Mouse (Mus musculus) effector memory CD4-positive, alpha-beta T cell, adult 5 months (primary cell): ENCODE measurements around the gene Hist1h3b. TPM values are rescaled to one million over a fixed set of nuclear protein-coding genes. Genes with fewer than 3 reads are reported as not detected.

ENCODE experiments used
- polyA plus RNA-seq: library from polyadenylated mRNA; unstranded; fragments of 100-300 nt; shearing (Covaris generic); gene quantifications from one replicate; pipeline ENCODE4 v1.2.1, GENCODE M21; 2017

Hist1h3b gene
- not detected for polyA plus RNA-seq

DNA sequence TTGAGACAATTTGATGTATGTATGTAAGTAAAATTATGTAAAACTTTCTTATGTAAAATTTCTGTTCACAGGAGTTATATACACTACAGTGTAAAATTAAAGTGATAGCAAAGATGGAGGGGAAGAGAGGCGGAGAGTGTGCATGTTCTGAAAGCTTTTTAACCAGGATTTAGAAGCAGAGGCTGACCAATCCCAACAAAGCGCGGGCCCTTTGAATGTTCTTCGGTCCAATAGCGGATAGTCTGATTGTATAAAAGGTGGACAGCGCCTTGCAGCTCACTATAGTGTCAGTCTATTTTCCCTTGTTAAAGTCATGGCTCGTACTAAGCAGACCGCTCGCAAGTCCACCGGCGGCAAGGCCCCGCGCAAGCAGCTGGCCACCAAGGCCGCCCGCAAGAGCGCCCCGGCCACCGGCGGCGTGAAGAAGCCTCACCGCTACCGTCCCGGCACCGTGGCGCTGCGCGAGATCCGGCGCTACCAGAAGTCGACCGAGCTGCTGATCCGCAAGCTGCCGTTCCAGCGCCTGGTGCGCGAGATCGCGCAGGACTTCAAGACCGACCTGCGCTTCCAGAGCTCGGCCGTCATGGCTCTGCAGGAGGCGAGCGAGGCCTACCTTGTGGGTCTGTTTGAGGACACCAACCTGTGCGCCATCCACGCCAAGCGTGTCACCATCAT lies at the start of gene Hist1h3b:
Hist1h3b (plus strand) TSS at position 201 of the 675 bp plus-strand sequence.

DNA sequence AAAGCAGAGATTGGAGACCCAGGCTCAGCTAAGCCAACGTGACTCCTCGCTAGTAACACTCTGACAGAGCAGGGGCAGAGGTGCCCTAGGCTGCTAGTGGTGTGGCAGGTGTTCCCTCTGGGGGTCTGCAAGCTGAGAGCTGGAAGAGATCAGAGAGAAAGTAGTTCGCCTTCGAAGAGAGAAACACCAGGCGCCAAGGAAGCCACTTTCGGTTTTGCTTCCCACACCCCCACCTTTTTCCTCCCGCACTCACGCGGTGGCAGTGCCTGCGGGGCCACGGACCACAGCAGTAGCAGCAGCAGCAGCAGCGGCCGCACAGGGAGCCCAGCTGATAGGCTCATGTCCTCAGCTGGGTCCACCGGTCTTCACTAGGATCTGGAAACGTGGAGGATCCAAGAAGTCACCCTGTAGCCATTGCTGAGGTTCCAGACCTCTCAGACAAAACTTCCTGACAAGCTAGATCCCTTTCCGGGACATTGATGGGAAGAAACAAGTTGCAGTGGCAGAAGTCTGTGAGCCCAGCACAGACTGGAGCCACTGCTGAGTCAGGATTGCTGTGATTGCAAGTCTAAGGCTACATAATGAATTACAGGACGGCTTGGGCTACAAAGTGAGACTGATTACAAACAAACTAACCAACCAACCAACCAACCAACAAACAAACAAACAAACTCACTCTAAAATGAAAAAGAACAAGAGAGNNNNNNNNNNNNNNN lies 41.5 kb upstream of the Hist1h3b start, which contains the start of gene Hfe:
Hfe (minus strand) TSS at position 481 of the 716 bp plus-strand sequence.

DNA sequence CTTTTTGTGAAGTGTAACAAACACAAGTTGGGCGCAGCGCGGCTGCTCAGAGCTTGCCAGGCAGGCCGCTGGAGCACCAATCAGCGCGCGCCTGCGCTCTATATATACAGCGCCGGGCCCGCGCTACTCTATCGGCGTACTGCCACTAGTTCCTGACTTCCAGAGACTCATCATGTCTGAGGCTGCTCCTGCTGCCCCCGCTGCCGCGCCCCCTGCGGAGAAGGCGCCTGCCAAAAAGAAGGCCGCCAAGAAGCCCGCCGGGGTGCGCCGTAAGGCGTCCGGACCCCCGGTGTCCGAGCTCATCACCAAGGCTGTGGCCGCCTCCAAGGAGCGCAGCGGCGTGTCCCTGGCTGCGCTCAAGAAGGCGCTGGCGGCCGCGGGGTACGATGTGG lies 13.4 kb upstream of the Hist1h3b start, which contains the start of gene Hist1h1c:
Hist1h1c (plus strand) TSS at position 132 of the 392 bp plus-strand sequence.

DNA sequence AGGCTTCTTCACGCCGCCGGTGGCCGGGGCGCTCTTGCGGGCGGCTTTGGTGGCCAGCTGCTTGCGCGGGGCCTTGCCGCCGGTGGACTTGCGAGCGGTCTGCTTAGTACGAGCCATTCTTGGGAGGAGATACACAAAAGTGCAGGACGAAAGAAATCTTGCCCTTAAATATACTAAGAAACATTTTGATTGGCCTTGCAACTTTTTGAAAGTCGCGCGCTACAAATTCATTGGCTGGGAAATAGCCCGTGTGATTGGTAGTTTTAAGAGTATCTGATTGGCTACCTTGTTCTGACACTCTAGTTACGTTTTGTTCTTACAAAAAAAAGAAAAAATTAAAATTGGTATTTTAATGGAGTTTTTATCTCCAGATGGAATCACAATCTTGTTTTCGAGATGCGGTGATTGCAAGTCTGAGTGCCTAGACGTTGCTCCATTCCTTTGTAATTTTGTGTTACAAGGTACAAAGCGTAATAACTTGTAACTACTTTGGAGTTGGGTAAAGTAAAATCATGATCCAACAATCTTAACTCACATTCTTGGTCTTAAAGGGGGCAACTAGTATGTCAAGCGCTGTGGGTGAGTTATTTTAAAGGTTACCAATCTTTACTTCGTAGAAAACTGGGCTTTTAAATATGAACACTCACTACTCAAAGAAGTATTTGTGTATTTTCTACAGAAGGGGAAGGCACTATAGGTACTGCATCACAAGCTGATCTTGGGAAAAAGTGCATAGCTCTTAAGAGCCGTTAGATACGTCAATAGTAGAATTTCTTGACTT lies 6.5 kb upstream of the Hist1h3b start, which contains the start of gene Hist1h3c:
Hist1h3c (minus strand) TSS at position 222 of the 781 bp plus-strand sequence.

DNA sequence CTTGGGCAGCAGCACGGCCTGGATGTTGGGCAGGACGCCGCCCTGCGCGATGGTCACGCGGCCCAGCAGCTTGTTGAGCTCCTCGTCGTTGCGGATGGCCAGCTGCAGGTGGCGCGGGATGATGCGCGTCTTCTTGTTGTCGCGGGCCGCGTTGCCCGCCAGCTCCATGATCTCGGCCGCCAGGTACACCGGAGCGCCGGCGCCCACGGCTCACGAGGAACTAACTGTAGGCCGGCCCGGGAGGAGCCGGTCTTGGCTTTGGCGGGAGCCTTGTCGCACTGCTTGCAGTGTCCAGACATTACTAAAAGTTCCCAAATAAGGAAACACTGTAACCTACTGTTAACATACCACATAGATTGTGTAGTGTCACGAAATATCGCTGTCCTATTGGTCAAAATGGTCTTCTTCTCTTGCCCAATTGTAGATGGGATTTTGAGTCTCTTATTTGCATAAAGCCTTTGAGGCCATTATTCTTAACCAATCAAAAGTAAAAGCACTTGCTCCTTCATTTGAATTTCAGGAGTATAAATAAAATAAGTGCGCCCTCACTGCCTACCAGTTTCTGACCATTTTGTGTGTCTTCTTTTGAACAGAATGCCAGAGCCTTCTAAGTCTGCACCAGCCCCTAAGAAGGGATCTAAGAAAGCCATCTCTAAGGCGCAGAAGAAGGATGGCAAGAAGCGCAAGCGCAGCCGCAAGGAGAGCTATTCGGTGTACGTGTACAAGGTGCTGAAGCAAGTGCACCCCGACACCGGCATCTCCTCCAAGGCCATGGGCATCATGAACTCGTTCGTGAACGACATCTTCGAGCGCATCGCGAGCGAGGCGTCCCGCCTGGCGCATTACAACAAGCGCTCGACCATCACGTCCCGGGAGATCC lies 5.6 kb upstream of the Hist1h3b start, which contains the start of gene Hist1h2bb:
Hist1h2bb (plus strand) TSS at position 534 of the 880 bp plus-strand sequence.

DNA sequence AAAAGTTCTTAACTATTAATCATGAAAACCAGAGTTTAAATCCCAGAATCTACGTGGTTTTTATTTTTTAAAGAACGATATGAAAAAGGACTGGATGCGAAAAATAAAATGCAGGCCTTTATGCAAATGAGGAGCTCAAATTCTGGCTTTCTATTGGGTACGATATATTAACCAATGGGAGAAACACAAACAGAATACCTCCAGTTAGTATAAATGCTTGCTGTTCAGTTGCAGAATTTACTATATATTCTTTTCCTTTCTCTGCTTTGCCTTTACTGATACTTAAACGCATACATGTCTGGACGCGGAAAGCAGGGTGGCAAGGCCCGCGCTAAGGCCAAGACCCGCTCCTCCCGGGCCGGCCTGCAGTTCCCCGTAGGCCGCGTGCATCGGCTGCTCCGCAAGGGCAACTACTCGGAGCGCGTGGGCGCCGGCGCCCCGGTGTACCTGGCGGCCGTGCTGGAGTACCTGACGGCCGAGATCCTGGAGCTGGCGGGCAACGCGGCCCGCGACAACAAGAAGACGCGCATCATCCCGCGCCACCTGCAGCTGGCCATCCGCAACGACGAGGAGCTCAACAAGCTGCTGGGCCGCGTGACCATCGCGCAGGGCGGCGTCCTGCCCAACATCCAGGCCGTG lies 1.1 kb upstream of the Hist1h3b start, which contains the start of gene Hist1h2ab:
Hist1h2ab (plus strand) TSS at position 288 of the 639 bp plus-strand sequence.

DNA sequence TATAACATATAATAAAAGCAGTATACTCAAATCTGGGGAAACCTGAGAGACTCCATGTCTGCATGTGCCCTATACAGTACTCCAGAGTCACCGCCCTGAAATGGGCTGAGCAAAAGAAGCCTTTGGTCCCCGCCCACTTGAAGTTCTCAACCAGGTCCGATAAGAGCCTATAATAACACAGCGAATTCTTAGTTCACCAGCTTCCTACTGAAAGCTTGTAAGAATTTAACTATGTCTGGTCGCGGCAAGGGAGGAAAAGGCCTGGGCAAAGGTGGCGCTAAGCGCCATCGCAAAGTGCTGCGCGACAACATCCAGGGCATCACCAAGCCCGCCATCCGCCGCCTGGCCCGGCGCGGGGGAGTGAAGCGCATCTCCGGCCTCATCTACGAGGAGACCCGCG lies 4.7 kb downstream of the Hist1h3b start, which contains the start of gene Hist1h4b:
Hist1h4b (plus strand) TSS at position 224 of the 400 bp plus-strand sequence.

DNA sequence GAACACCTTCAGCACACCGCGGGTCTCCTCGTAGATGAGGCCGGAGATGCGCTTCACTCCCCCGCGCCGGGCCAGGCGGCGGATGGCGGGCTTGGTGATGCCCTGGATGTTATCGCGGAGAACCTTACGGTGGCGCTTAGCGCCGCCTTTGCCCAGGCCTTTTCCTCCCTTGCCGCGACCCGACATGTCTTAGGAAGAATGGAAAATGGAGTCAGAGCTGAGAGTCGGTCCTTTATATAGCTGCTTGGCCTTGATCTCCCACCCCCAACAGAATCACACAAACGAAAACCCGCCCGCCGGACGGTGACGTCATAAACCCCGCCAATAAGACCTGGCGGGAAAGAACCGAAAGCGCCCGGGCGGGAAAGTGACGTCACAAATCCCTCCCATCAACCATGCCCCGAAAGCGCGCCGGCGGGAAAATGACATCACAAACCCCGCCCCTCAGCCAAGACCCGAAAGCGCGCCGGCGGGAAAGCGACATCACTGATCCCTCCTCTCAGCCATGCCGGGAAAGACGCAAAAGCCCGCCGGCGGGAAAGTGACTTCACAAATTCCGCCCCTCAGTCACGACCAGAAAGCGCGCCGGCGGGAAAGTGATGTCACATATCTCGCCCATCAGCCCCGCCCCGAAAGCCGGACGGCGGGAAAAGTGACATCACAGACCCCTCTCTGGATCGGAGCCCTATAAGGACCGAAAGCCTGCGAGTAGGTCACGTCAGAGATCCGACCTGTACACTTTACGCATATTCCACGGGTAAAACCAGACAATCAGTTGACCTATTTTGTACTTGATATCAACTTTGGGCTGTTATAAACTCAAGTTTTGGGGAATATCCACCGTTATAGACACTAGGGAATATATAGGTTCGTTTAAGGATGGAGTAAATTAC lies 9.2 kb downstream of the Hist1h3b start, which contains the start of gene Hist1h4a:
Hist1h4a (minus strand) TSS at position 259 of the 893 bp plus-strand sequence.

DNA sequence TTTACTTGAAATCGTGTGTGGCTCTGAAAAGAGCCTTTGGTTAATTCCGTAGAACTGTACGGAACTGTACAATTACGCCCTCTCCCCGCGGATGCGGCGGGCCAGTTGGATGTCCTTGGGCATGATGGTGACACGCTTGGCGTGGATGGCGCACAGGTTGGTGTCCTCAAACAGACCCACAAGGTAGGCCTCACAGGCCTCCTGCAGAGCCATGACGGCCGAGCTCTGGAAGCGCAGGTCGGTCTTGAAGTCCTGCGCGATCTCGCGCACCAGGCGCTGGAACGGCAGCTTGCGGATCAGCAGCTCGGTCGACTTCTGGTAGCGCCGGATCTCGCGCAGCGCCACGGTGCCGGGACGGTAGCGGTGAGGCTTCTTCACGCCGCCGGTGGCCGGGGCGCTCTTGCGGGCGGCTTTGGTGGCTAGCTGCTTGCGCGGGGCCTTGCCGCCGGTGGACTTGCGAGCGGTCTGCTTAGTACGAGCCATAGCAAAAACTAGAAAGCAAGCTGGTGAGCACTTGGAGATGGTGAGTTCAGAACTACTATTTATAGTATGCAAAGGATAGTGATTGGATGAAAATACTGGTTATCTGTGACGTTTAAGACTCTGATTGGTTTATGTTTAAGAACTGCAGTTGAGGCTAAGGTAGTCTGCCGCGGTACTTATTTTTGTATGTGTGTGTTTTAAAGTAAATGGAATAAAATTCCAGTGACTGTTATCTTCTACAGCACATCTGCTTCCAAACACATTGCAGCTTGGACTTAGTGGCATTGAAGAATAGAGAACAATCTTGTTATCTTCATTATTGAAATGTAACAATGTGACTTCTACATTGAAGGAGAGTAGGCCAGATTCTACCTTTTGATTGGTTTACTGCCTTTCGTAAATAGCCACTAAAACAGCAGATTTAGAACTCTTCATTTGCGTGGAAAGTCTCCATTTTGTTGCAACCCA lies 10.1 kb downstream of the Hist1h3b start, which contains the start of gene Hist1h3a:
Hist1h3a (minus strand) TSS at position 516 of the 951 bp plus-strand sequence.

DNA sequence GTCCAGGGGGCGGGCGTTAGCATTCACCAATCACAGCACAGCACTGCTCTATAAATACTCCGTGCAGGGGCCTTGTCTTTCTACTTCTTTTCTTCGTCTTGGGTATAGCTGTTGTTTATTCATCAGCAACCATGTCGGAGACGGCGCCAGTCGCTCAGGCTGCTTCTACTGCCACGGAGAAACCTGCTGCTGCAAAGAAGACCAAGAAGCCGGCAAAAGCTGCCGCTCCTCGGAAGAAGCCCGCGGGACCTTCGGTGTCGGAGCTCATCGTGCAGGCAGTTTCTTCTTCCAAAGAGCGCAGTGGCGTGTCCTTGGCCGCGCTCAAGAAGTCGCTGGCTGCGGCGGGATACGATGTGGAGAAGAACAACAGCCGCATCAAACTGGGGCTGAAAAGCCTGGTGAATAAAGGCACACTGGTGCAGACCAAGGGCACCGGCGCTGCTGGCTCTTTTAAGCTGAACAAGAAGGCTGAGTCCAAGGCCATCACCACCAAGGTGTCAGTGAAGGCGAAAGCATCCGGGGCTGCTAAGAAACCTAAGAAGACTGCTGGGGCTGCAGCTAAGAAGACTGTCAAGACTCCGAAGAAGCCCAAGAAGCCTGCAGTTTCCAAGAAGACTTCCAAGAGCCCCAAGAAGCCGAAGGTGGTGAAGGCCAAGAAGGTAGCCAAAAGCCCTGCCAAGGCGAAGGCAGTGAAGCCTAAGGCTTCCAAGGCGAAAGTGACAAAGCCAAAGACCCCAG lies 11.7 kb downstream of the Hist1h3b start, which contains the start of gene Hist1h1a:
Hist1h1a (plus strand) TSS at position 81 of the 738 bp plus-strand sequence.

DNA sequence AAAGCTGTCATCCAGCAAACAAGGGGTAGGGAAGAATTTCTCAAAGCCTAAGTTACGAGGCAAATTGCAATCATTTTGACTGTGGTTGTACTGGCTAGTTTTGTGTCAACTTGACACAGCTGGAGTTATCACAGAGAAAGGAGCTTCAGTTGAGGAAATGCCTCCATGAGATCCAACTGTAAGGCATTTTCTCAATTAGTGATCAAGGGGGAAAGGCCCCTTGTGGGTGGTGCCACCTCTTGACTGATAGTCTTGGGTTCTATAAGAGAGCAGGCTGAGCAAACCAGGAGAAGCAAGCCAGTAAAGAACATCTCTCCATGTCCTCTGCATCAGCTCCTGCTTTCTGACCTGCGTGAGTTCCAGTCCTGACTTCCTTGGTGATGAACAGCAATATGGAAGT lies 17.5 kb downstream of the Hist1h3b start, which contains the start of gene Trim38:
Trim38 (plus strand) TSS at position 301 of the 400 bp plus-strand sequence.

Other genes with a start within 250 kb of the Hist1h3b start
- 4.7 TPM for gene Hist1h4h, start 221.2 kb upstream of the Hist1h3b start, polyA plus RNA-seq
- gene Hist1h2af, start 218.4 kb upstream of the Hist1h3b start, polyA plus RNA-seq, result not detected
- gene Hist1h3g, start 216.8 kb upstream of the Hist1h3b start, polyA plus RNA-seq, result not detected
- 0.29 TPM for gene Hist1h2bh, start 208.9 kb upstream of the Hist1h3b start, polyA plus RNA-seq
- gene Hist1h3f, start 208.2 kb upstream of the Hist1h3b start, polyA plus RNA-seq, result 1.1 TPM
- not detected for gene Hist1h4f, start 200.6 kb upstream of the Hist1h3b start, polyA plus RNA-seq
- 0.21 TPM for gene Hist1h1d, start 199.0 kb upstream of the Hist1h3b start, polyA plus RNA-seq
- gene Hist1h3e, start 189.9 kb upstream of the Hist1h3b start, polyA plus RNA-seq, result 2.8 TPM
- gene Hist1h2ae, start 181.0 kb upstream of the Hist1h3b start, polyA plus RNA-seq, result 1.7 TPM
- 3.7 TPM for gene Hist1h2bg, start 180.9 kb upstream of the Hist1h3b start, polyA plus RNA-seq
- not detected for gene Hist1h2bf, start 178.1 kb upstream of the Hist1h3b start, polyA plus RNA-seq
- 0.70 TPM for gene Hist1h2ad, start 177.9 kb upstream of the Hist1h3b start, polyA plus RNA-seq
- not detected for gene Hist1h3d, start 176.5 kb upstream of the Hist1h3b start, polyA plus RNA-seq
- gene Hist1h4d, start 170.7 kb upstream of the Hist1h3b start, polyA plus RNA-seq, result 14.8 TPM
- 2.0 TPM for gene Hist1h2be, start 131.1 kb upstream of the Hist1h3b start, polyA plus RNA-seq
- gene Hist1h1e, start 129.7 kb upstream of the Hist1h3b start, polyA plus RNA-seq, result 4.4 TPM
- gene Hist1h2ac, start 68.3 kb upstream of the Hist1h3b start, polyA plus RNA-seq, result 0.29 TPM
- gene Hist1h2bc, start 68.1 kb upstream of the Hist1h3b start, polyA plus RNA-seq, result 10.1 TPM
- not detected for gene Hist1h1t, start 56.5 kb upstream of the Hist1h3b start, polyA plus RNA-seq
- gene Hist1h4c, start 53.8 kb upstream of the Hist1h3b start, polyA plus RNA-seq, result 4.5 TPM
- gene Hfe, start 41.4 kb upstream of the Hist1h3b start, polyA plus RNA-seq, result 0.79 TPM
- gene Hist1h1c, start 13.5 kb upstream of the Hist1h3b start, polyA plus RNA-seq, result 34.3 TPM
- not detected for gene Hist1h3c, start 6.7 kb upstream of the Hist1h3b start, polyA plus RNA-seq
- not detected for gene Hist1h2bb, start 5.5 kb upstream of the Hist1h3b start, polyA plus RNA-seq
- not detected for gene Hist1h2ab, start 1.1 kb upstream of the Hist1h3b start, polyA plus RNA-seq
- gene Hist1h4b, start 4.7 kb downstream of the Hist1h3b start, polyA plus RNA-seq, result 6.6 TPM
- gene Hist1h4a, start 9.0 kb downstream of the Hist1h3b start, polyA plus RNA-seq, result not detected
- gene Hist1h3a, start 10.1 kb downstream of the Hist1h3b start, polyA plus RNA-seq, result 3.8 TPM
- gene Hist1h1a, start 11.4 kb downstream of the Hist1h3b start, polyA plus RNA-seq, result not detected
- not detected for gene Trim38, start 17.6 kb downstream of the Hist1h3b start, polyA plus RNA-seq
- not detected for gene Slc17a2, start 54.7 kb downstream of the Hist1h3b start, polyA plus RNA-seq
- not detected for gene Slc17a3, start 87.2 kb downstream of the Hist1h3b start, polyA plus RNA-seq
- not detected for gene Slc17a1, start 115.5 kb downstream of the Hist1h3b start, polyA plus RNA-seq
- gene Slc17a4, start 162.7 kb downstream of the Hist1h3b start, polyA plus RNA-seq, result not detected
- gene Hist1h2ba, start 181.9 kb downstream of the Hist1h3b start, polyA plus RNA-seq, result not detected
- not detected for gene Hist1h2aa, start 182.2 kb downstream of the Hist1h3b start, polyA plus RNA-seq
- gene Scgn, start 238.9 kb downstream of the Hist1h3b start, polyA plus RNA-seq, result not detected